Mouse (Mus musculus): ENCODE measurements around the gene Rpp25.

GRCm38 (mm10) chr9:57536362-57536761 lies 32.5 kb downstream of the Rpp25 start:
- TF ChIP-seq HCFC1 (IDR thresholded peaks at IDR 0.05; ENCODE audit: borderline replicate concordance, insufficient read depth, low read length) (no peak), ZNF384 (IDR thresholded peaks at IDR 0.05; ENCODE audit: low read depth, low read length) (no peak), CHD2 (IDR thresholded peaks at IDR 0.05; ENCODE audit: low read depth, low read length) (no peak)
